26 mouse cellular contexts compared by ENCODE assay signal in the genomic region with DNA sequence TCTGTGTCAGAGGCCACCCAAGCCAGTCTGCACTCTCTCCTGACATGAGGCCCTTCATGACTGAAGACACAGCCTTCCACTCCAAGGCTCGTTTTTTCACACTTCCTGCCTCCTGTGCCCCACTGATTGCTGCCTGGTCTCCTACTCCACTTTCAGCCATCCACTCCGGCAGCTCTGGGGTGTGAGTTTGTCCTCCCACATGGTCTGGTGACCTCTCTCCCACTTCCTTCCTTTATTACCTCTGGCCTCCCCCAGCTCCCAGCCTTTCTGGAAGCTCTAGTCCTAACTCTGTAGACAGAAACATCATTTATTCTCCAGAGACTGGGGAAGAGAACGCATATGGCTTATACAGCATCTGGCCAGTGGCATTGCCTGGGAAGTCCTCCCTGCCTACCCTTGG.
A peak's percentile ranks its signal among the peaks of the same experiment; 100 is the strongest.
DNase-seq lines count a peak whose midpoint lies in the region; ATAC-seq and TF ChIP-seq lines count a peak whose summit lies in the region.
"Had no signal": no experiment of that assay in that cellular context is flagged by ENCODE, and none has a peak within 500 bp of the region (broad histone marks: within the 10 kb centered on the region; RNA-seq: fewer than 3 reads in every experiment).

No protein-coding gene starts in this region.

- ATAC-seq in hindbrain, embryonic 14.5 days (ENCODE audit: low FRiP score): no peak
- no peak for ATAC-seq in limb, embryonic 11.5 days (ENCODE audit: insufficient number of reproducible peaks, low FRiP score, low TSS enrichment, low read depth)
- ATAC-seq: forebrain, postnatal 0 days; intestine, postnatal 0 days; midbrain, embryonic 13.5 days; Patski had no signal

- WGBS in hindbrain, embryonic 10.5 days: 64% methylated on average over 3 of the region's 3 CpGs
- 60% methylated on average over 3 of the region's 3 CpGs for WGBS in hindbrain, embryonic 14.5 days
- WGBS in limb, embryonic 11.5 days: 23% methylated on average over 3 of the region's 3 CpGs

- no peaks in the 10 kb centered on the region for H3K36me3 ChIP-seq in hindbrain, embryonic 10.5 days
- H3K36me3 ChIP-seq in hindbrain, embryonic 14.5 days (replicated peaks; ENCODE audit: control insufficient read depth, insufficient read depth): no peaks in the 10 kb centered on the region
- H3K36me3 ChIP-seq in testis, adult 2 months (ENCODE audit: control insufficient read depth, insufficient read depth, low read length): no peaks in the 10 kb centered on the region
- H3K36me3 ChIP-seq in limb, embryonic 11.5 days (ENCODE audit: control insufficient read depth, insufficient read depth, low read length): no peaks in the 10 kb centered on the region
- H3K36me3 ChIP-seq: heart, embryonic 15.5 days; hindbrain, embryonic 12.5 days; midbrain, embryonic 13.5 days; neural tube, embryonic 13.5 days had no signal

- DNase-seq in hindbrain, embryonic 10.5 days (ENCODE audit: low spot score): no peak
- DNase-seq in hindbrain, embryonic 14.5 days (ENCODE audit: low spot score): no peak
- DNase-seq in testis, postnatal 14 days (ENCODE audit: low spot score): no peak
- no peak for DNase-seq in limb, embryonic 11.5 days (ENCODE audit: low spot score)
- no peak for DNase-seq in spleen, postnatal 4 days (ENCODE audit: low spot score in 2 of 2)
- DNase-seq in thymus, postnatal 25 days: no peak
- DNase-seq: adrenal gland, postnatal 25 days; forebrain, postnatal 0 days; gastrocnemius, postnatal 10 days; liver; lung, adult 2 months; lung, postnatal 10 days; right cerebral cortex, postnatal 4 days; thymus, postnatal 14 days had no signal

- TF ChIP-seq POLR2A in testis, adult 2 months (IDR thresholded peaks at IDR 0.05; ENCODE audit: control insufficient read depth, low read depth, low read length): no peak

- H3K4me3 ChIP-seq in hindbrain, embryonic 10.5 days: no peak overlapping the region
- H3K4me3 ChIP-seq in hindbrain, embryonic 14.5 days (replicated peaks; ENCODE audit: low read length): no peak overlapping the region
- no peak overlapping the region for H3K4me3 ChIP-seq in testis, adult 2 months (ENCODE audit: control insufficient read depth, low read depth, low read length)
- no peak overlapping the region for H3K4me3 ChIP-seq in limb, embryonic 11.5 days (ENCODE audit: low read depth, low read length)
- H3K4me3 ChIP-seq: erythroblast, embryonic 14.5 days; heart, embryonic 15.5 days; hindbrain, embryonic 12.5 days; layer of hippocampus, adult 2 months; left cerebral cortex, adult 2 months; midbrain, embryonic 13.5 days; neural tube, embryonic 13.5 days had no signal

- peaks cover 3% of the 10 kb centered on the region; the same call in 1 of the 2 replicates for H3K27me3 ChIP-seq in hindbrain, embryonic 10.5 days (ENCODE audit: insufficient read depth, poor library complexity, severe bottlenecking)
- no peaks in the 10 kb centered on the region for H3K27me3 ChIP-seq in hindbrain, embryonic 14.5 days (ENCODE audit: control insufficient read depth, insufficient read depth, low read length)
- no peaks in the 10 kb centered on the region for H3K27me3 ChIP-seq in testis, adult 2 months (ENCODE audit: control insufficient read depth, insufficient read depth, low read length)
- no peaks in the 10 kb centered on the region for H3K27me3 ChIP-seq in limb, embryonic 11.5 days (ENCODE audit: control insufficient read depth, insufficient read depth, low read length)
- H3K27me3 ChIP-seq: hindbrain, embryonic 12.5 days had no signal

- H3K4me2 ChIP-seq in hindbrain, embryonic 14.5 days (replicated peaks): no peak overlapping the region
- H3K4me2 ChIP-seq in limb, embryonic 11.5 days (ENCODE audit: low read depth, severe bottlenecking): no peak overlapping the region; the same call in 1 of the 2 replicates
- H3K4me2 ChIP-seq: heart, embryonic 15.5 days; hindbrain, embryonic 12.5 days; midbrain, embryonic 13.5 days; neural tube, embryonic 13.5 days had no signal

- H3K4me1 ChIP-seq in hindbrain, embryonic 10.5 days (replicated peaks): peaks cover 59% of the 10 kb centered on the region
- H3K4me1 ChIP-seq in hindbrain, embryonic 14.5 days (replicated peaks; ENCODE audit: control insufficient read depth, insufficient read depth, low read length): peaks cover 57% of the 10 kb centered on the region
- peaks cover 10% of the 10 kb centered on the region for H3K4me1 ChIP-seq in testis, adult 2 months (ENCODE audit: control insufficient read depth, insufficient read depth, low read length)
- peaks cover 50% of the 10 kb centered on the region for H3K4me1 ChIP-seq in limb, embryonic 11.5 days (ENCODE audit: control insufficient read depth, insufficient read depth, low read length)

- H3K27ac ChIP-seq in hindbrain, embryonic 10.5 days: peak overlapping the region; percentile 40; the same call in 1 of the 2 replicates
- H3K27ac ChIP-seq in hindbrain, embryonic 14.5 days: no peak overlapping the region
- peak overlapping the region; percentile 23; the same call in 1 of the 2 replicates for H3K27ac ChIP-seq in testis, adult 2 months (ENCODE audit: control insufficient read depth, insufficient read depth, low read depth, low read length)
- peak overlapping the region; percentile 44; the same call in 1 of the 2 replicates for H3K27ac ChIP-seq in limb, embryonic 11.5 days (replicated peaks; ENCODE audit: low read depth, low read length)
- H3K27ac ChIP-seq: heart, embryonic 15.5 days; hindbrain, embryonic 12.5 days; layer of hippocampus, adult 2 months; left cerebral cortex, adult 2 months; liver, embryonic 14.5 days; macrophage; midbrain, embryonic 13.5 days; neural tube, embryonic 13.5 days had no signal

- TF ChIP-seq CTCF in testis, adult 2 months (IDR thresholded peaks at IDR 0.05; ENCODE audit: control insufficient read depth, insufficient read depth, insufficient replicate concordance, low read depth, low read length): no peak

- no peak overlapping the region for H3K9ac ChIP-seq in hindbrain, embryonic 14.5 days
- H3K9ac ChIP-seq in limb, embryonic 11.5 days (ENCODE audit: low read length): no peak overlapping the region
- H3K9ac ChIP-seq: forebrain, postnatal 0 days; heart, embryonic 15.5 days; hindbrain, embryonic 12.5 days; liver, embryonic 14.5 days; midbrain, embryonic 13.5 days; neural tube, embryonic 13.5 days had no signal

- no peaks in the 10 kb centered on the region for H3K9me3 ChIP-seq in hindbrain, embryonic 10.5 days
- no peaks in the 10 kb centered on the region for H3K9me3 ChIP-seq in hindbrain, embryonic 14.5 days (ENCODE audit: control insufficient read depth, low read length)
- H3K9me3 ChIP-seq in limb, embryonic 11.5 days (ENCODE audit: control insufficient read depth, low read length): no peaks in the 10 kb centered on the region
- H3K9me3 ChIP-seq: heart, embryonic 15.5 days; hindbrain, embryonic 12.5 days; midbrain, embryonic 13.5 days; neural tube, embryonic 13.5 days had no signal
